Comparison of ENCODE assay signal across 18 mouse cellular contexts in genomic region chr1:176823889-176824288, GRCm38 (mm10). TPM values are rescaled to one million over a fixed set of nuclear protein-coding genes. Genes with fewer than 3 reads are reported as not detected.
DNase-seq lines count a peak whose midpoint lies in the region; ATAC-seq and TF ChIP-seq lines count a peak whose summit lies in the region.
"Had no signal": no experiment of that assay in that cellular context is flagged by ENCODE, and none has a peak within 500 bp of the region (broad histone marks: within the 10 kb centered on the region; RNA-seq: fewer than 3 reads in every experiment).

No protein-coding gene starts in this region.

- peak; percentile 17 for ATAC-seq in common myeloid progenitor, adult 5-6 weeks (replicated peaks; ENCODE audit: low read depth, poor library complexity, severe bottlenecking)
- ATAC-seq: activated CD4-positive, CD25-positive, alpha-beta regulatory T cell, adult 4 months had no signal

- intact Hi-C loops in heart, adult 2 months (cut with DNase I): no loop called here

- no peaks in the 10 kb centered on the region for H3K79me2 ChIP-seq in heart, adult 2 months (replicated peaks; ENCODE audit: control insufficient read depth, insufficient read depth, low read length)

- peak overlapping the region; percentile 7; the same call in 1 of the 2 replicates for H3K27ac ChIP-seq in heart, adult 2 months
- H3K27ac ChIP-seq: embryonic facial prominence, embryonic 12.5 days; forebrain, embryonic 10.5 days; hindbrain, embryonic 12.5 days; midbrain, embryonic 12.5 days; neural tube, embryonic 13.5 days had no signal

- no peak for TF ChIP-seq CTCF in heart, adult 2 months (IDR thresholded peaks at IDR 0.05)
- no peak for TF ChIP-seq CTCF in lung, adult 2 months (IDR thresholded peaks at IDR 0.05; ENCODE audit: insufficient read depth, low read length)

- no peak for DNase-seq in heart, adult 2 months
- no peak for DNase-seq in heart, adult 18-20 months
- no peak for DNase-seq in lung, adult 2 months
- no peak for DNase-seq in lung, adult 18-20 months
- peak; percentile 30 to 52 for DNase-seq in natural killer cell, adult 2 months (ENCODE audit: low spot score in 2 of 2)
- no peak for DNase-seq in embryo, embryonic 10 days (ENCODE audit: low spot score)
- DNase-seq in adrenal gland, adult 2 months: no peak
- DNase-seq: cerebellum, postnatal 10 days; kidney, adult 18-20 months; right cerebral cortex, adult 18-20 months; thymus, postnatal 14 days had no signal

- TF ChIP-seq EP300 in heart, adult 2 months (IDR thresholded peaks at IDR 0.05; ENCODE audit: insufficient read depth, low read depth, low read length): no peak

- TF ChIP-seq POLR2A in heart, adult 2 months (IDR thresholded peaks at IDR 0.05; ENCODE audit: insufficient read depth, low read depth, low read length): no peak
- no peak for TF ChIP-seq POLR2A in lung, adult 2 months (IDR thresholded peaks at IDR 0.05; ENCODE audit: borderline replicate concordance, extremely low read depth, low read depth, low read length)

- peak overlapping the region; percentile 33 for H3K9ac ChIP-seq in heart, adult 2 months (ENCODE audit: low read depth, low read length)
- H3K9ac ChIP-seq: embryonic facial prominence, embryonic 12.5 days; hindbrain, embryonic 12.5 days; midbrain, embryonic 12.5 days; neural tube, embryonic 13.5 days had no signal

- no peaks in the 10 kb centered on the region for H3K27me3 ChIP-seq in heart, adult 2 months (ENCODE audit: control insufficient read depth, insufficient read depth, low read length)
- H3K27me3 ChIP-seq: embryonic facial prominence, embryonic 12.5 days; hindbrain, embryonic 12.5 days; midbrain, embryonic 12.5 days; neural tube, embryonic 13.5 days had no signal

- WGBS in heart, adult 2 months: 25% methylated on average over 8 of the region's 8 CpGs
- WGBS in lung, adult 2 months: 37% methylated on average over 8 of the region's 8 CpGs

- H3K4me1 ChIP-seq in heart, adult 2 months (ENCODE audit: control insufficient read depth, insufficient read depth, low read length): peaks cover 10% of the 10 kb centered on the region
- peaks cover 10% of the 10 kb centered on the region for H3K4me1 ChIP-seq in lung, adult 2 months (ENCODE audit: control insufficient read depth, insufficient read depth, low read length)
- H3K4me1 ChIP-seq: embryonic facial prominence, embryonic 12.5 days; forebrain, embryonic 10.5 days had no signal

- H3K36me3 ChIP-seq in heart, adult 2 months (ENCODE audit: control insufficient read depth, insufficient read depth, low read length): peaks cover 8% of the 10 kb centered on the region
- H3K36me3 ChIP-seq: embryonic facial prominence, embryonic 12.5 days; forebrain, embryonic 10.5 days had no signal

- H3K4me3 ChIP-seq in heart, adult 2 months: no peak overlapping the region
- peak overlapping the region; percentile 39 for H3K4me3 ChIP-seq in lung, adult 2 months (replicated peaks; ENCODE audit: extremely low read depth, low read depth, low read length)
- H3K4me3 ChIP-seq: embryonic facial prominence, embryonic 12.5 days; forebrain, embryonic 10.5 days; hindbrain, embryonic 12.5 days; midbrain, embryonic 12.5 days; neural tube, embryonic 13.5 days had no signal

RNA-seq across cellular contexts. Expression of gene Sdccag8, which starts 9.4 kb away (rescaled TPM):
- 1 to 10 TPM; 3.5 to 4.6 TPM for total RNA-seq in heart, adult 2 months (2021)
- 2.6 and 4.1 TPM in 2 replicates for polyA plus RNA-seq in heart, adult 2 months (2012; rRNA removed)
- 1 to 10 TPM; 3.0 to 4.3 TPM for total RNA-seq in heart, adult 18-20 months (2021)
- polyA plus RNA-seq in lung, adult 2 months (2012; rRNA removed): 3.2 and 3.9 TPM in 2 replicates
- total RNA-seq in common myeloid progenitor, adult 5-6 weeks (2017): 29.6 and 31.5 TPM in 2 replicates
- 10 to 100 TPM in 1 of 2 experiments, 1 to 10 TPM in 1; 8.3 to 11.1 TPM for total RNA-seq in adrenal gland, adult 2 months (2021)
- 2.1 and 2.3 TPM in 2 replicates for polyA plus RNA-seq in adrenal gland, adult 2 months (2012; rRNA removed)

RNA-seq across cellular contexts. Expression of gene Cep170, which starts 10.0 kb away (rescaled TPM):
- 10 to 100 TPM; 17.8 to 22.9 TPM for total RNA-seq in heart, adult 2 months (2021)
- polyA plus RNA-seq in heart, adult 2 months (2012; rRNA removed): 5.8 and 9.5 TPM in 2 replicates
- total RNA-seq in heart, adult 18-20 months (2021): 10 to 100 TPM; 18.4 to 25.2 TPM
- polyA plus RNA-seq in lung, adult 2 months (2012; rRNA removed): 6.4 and 11.6 TPM in 2 replicates
- 51.8 TPM in 2 replicates for total RNA-seq in common myeloid progenitor, adult 5-6 weeks (2017)
- 10 to 100 TPM; 32.3 to 37.8 TPM for total RNA-seq in adrenal gland, adult 2 months (2021)
- 1.7 and 2.2 TPM in 2 replicates for polyA plus RNA-seq in adrenal gland, adult 2 months (2012; rRNA removed)

Comparison
In these comparisons a context has a peak if more than half of its experiments do, and no peak if none do; other contexts are left out.
1. DNase-seq: peak in natural killer cell, adult 2 months (2 of 2); none in heart, adult 2 months (0 of 2), heart, adult 18-20 months (0 of 2), lung, adult 2 months (single experiment), lung, adult 18-20 months (0 of 2), embryo, embryonic 10 days (single experiment) and adrenal gland, adult 2 months (single experiment).